Mouse (Mus musculus) forebrain, embryonic 14.5 days (tissue): ENCODE data around the gene Sash1. TPM values are rescaled to one million over a fixed set of nuclear protein-coding genes. Genes with fewer than 3 reads are reported as not detected.
A peak's percentile ranks its signal among the peaks of the same experiment; 100 is the strongest.

Experiments
- ATAC-seq: fragments of 200-750 bp; cut with Nextera tagmentation; 2 replicates; pipeline ENCODE4 v1.8.0; 2017; ENCODE audit warnings: mild to moderate bottlenecking, moderate library complexity
- DNase-seq: peaks from one replicate; pipeline ENCODE4 v3.0.0-alpha.2; 2015; ENCODE audit warnings: low spot score
- H3K27ac ChIP-seq: fragments of 300-500 bp; sonication (generic); 2 replicates; pipeline ENCODE4 v1.5.1; 2014; ENCODE audit warnings: low read depth, mild to moderate bottlenecking, control low read depth, low read length, moderate library complexity
- H3K27me3 ChIP-seq: fragments of 300-500 bp; sonication (generic); replicated peaks from 2 replicates; pipeline ENCODE4 v1.6.1; 2014; ENCODE audit warnings: low read length, control low read depth, mixed read lengths; ENCODE audit not compliant: control insufficient read depth, insufficient read depth
- H3K36me3 ChIP-seq: fragments of 300-500 bp; sonication (generic); 2 replicates; pipeline ENCODE4 v1.6.1; 2014; ENCODE audit warnings: low read length, control low read depth; ENCODE audit not compliant: control insufficient read depth, insufficient read depth
- H3K4me1 ChIP-seq: fragments of 300-500 bp; sonication (generic); 2 replicates; pipeline ENCODE4 v1.6.1; 2014; ENCODE audit warnings: antibody characterized with exemption, low read length, control low read depth; ENCODE audit not compliant: control insufficient read depth, insufficient read depth
- H3K4me2 ChIP-seq: fragments of 300-500 bp; sonication (generic); 2 replicates; pipeline ENCODE4 v1.6.1; 2014; ENCODE audit warnings: mild to moderate bottlenecking, control low read depth, low read length
- H3K4me3 ChIP-seq: fragments of 300-500 bp; sonication (generic); 2 replicates; pipeline ENCODE4 v1.5.1; 2014; ENCODE audit warnings: low read depth, low read length, control low read depth
- H3K9ac ChIP-seq: fragments of 300-500 bp; sonication (generic); 2 replicates; pipeline ENCODE4 v1.6.1; 2014; ENCODE audit warnings: mild to moderate bottlenecking, low read length, control low read depth, moderate library complexity
- H3K9me3 ChIP-seq: fragments of 300-500 bp; sonication (generic); replicated peaks from 2 replicates; pipeline ENCODE4 v1.6.1; 2016; ENCODE audit warnings: low read length, control low read depth, mixed read lengths; ENCODE audit not compliant: control insufficient read depth
- WGBS: fragments of 180-500 bp; shearing (Covaris S2); extraction: QIAGEN DNeasy Blood & Tissue Kit; methylation state at CpG from one replicate; pipeline ENCODE4 v1.1.7; 2014; 5-methylcytosine and 5-hydroxymethylcytosine counted together
- polyA plus RNA-seq: library from polyadenylated mRNA; unstranded; fragments of >200 nt; fragmentation: Nextera tagmentation; extraction: Ambion mirVana; gene quantifications from 2 replicates; pipeline ENCODE4 v1.2.1, GENCODE M21; 2014

The Sash1 gene
- polyA plus RNA-seq, 1 experiment from 2014 or later, result 1.9 TPM

GRCm38 (mm10) chr10:8847974-8848373, 37.9 kb downstream of the Sash1 start:
- Histone ChIP-seq H3K27me3 (no peaks in the 10 kb centered on the region), H3K36me3 (no peaks in the 10 kb centered on the region), H3K4me3 (no peak overlapping the region), H3K27ac (no peak overlapping the region), H3K9me3 (no peaks in the 10 kb centered on the region), H3K9ac (no peak overlapping the region), H3K4me2 (no peak overlapping the region), H3K4me1 (no peaks in the 10 kb centered on the region)
- 47% methylated on average over 4 of the region's 4 CpGs for WGBS
- DNase-seq (peak; percentile 50), ATAC-seq (peak; percentile 32; the same call in 1 of the 2 replicates)

GRCm38 (mm10) chr10:8846258-8846657, 39.6 kb downstream of the Sash1 start:
- DNase-seq (no peak), ATAC-seq (no peak)
- no peak overlapping the region for H3K4me3 ChIP-seq
- no peaks in the 10 kb centered on the region for H3K9me3 ChIP-seq
- H3K36me3 ChIP-seq, result no peaks in the 10 kb centered on the region
- H3K27me3 ChIP-seq, result no peaks in the 10 kb centered on the region
- no peak overlapping the region for H3K27ac ChIP-seq
- H3K4me2 ChIP-seq, result no peak overlapping the region
- no peak overlapping the region for H3K9ac ChIP-seq
- WGBS, result 88% methylated on average over 10 of the region's 10 CpGs
- H3K4me1 ChIP-seq, result no peaks in the 10 kb centered on the region

GRCm38 (mm10) chr10:8845230-8845770, 40.6 kb downstream of the Sash1 start:
- no peak for ATAC-seq
- Histone ChIP-seq H3K36me3 (no peaks in the 10 kb centered on the region), H3K9ac (no peak overlapping the region), H3K9me3 (no peaks in the 10 kb centered on the region), H3K4me2 (no peak overlapping the region), H3K4me1 (no peaks in the 10 kb centered on the region), H3K4me3 (no peak overlapping the region), H3K27ac (no peak overlapping the region), H3K27me3 (no peaks in the 10 kb centered on the region)
- DNase-seq, result no peak
- WGBS, result 83% methylated on average over 2 of the region's 2 CpGs

- WGBS, result 78% methylated on average over 3 of the region's 3 CpGs
- DNase-seq, result no peak
- Histone ChIP-seq H3K4me3 (no peak overlapping the region), H3K9me3 (no peaks in the 10 kb centered on the region), H3K36me3 (no peaks in the 10 kb centered on the region), H3K4me2 (no peak overlapping the region), H3K4me1 (no peaks in the 10 kb centered on the region), H3K9ac (no peak overlapping the region), H3K27ac (no peak overlapping the region), H3K27me3 (no peaks in the 10 kb centered on the region)
- ATAC-seq, result no peak
Observed at GRCm38 (mm10) chr10:8839956-8840355, 45.9 kb downstream of the Sash1 start.

- Histone ChIP-seq H3K27ac (no peak overlapping the region), H3K36me3 (no peaks in the 10 kb centered on the region), H3K4me3 (no peak overlapping the region), H3K27me3 (no peaks in the 10 kb centered on the region), H3K4me1 (no peaks in the 10 kb centered on the region), H3K9me3 (no peaks in the 10 kb centered on the region), H3K4me2 (no peak overlapping the region), H3K9ac (no peak overlapping the region)
- no peak for DNase-seq
- no peak for ATAC-seq
- WGBS, result 94% methylated on average over 17 of the region's 17 CpGs
Observed at GRCm38 (mm10) chr10:8833816-8834464, 51.9 kb downstream of the Sash1 start.

GRCm38 (mm10) chr10:8826303-8826702, 59.6 kb downstream of the Sash1 start:
- Histone ChIP-seq H3K36me3 (no peaks in the 10 kb centered on the region), H3K9ac (no peak overlapping the region), H3K4me1 (peaks cover 5% of the 10 kb centered on the region; the same call in 1 of the 2 replicates), H3K4me3 (no peak overlapping the region), H3K9me3 (no peaks in the 10 kb centered on the region), H3K27me3 (no peaks in the 10 kb centered on the region; the same call in 1 of the 2 replicates), H3K4me2 (no peak overlapping the region), H3K27ac (no peak overlapping the region)
- 9% methylated on average over 10 of the region's 10 CpGs for whole genome bisulfite sequencing
- ATAC-seq, result 0 out of 2 replicates have a peak, but pooled peaks have one; percentile 42
- peak; percentile 41 for DNase-seq

GRCm38 (mm10) chr10:8825874-8826273, 60.0 kb downstream of the Sash1 start:
- Histone ChIP-seq H3K9ac (no peak overlapping the region), H3K36me3 (no peaks in the 10 kb centered on the region), H3K4me1 (peaks cover 5% of the 10 kb centered on the region; the same call in 1 of the 2 replicates), H3K4me3 (no peak overlapping the region), H3K27me3 (no peaks in the 10 kb centered on the region; the same call in 1 of the 2 replicates), H3K9me3 (no peaks in the 10 kb centered on the region), H3K4me2 (no peak overlapping the region), H3K27ac (no peak overlapping the region)
- 19% methylated on average over 9 of the region's 9 CpGs for WGBS
- peak; percentile 61 for DNase-seq
- peak; percentile 51; the same call in 1 of the 2 replicates for ATAC-seq

- Histone ChIP-seq H3K36me3 (no peaks in the 10 kb centered on the region), H3K9ac (no peak overlapping the region), H3K27me3 (no peaks in the 10 kb centered on the region), H3K27ac (no peak overlapping the region), H3K4me2 (no peak overlapping the region), H3K4me1 (no peaks in the 10 kb centered on the region), H3K4me3 (no peak overlapping the region), H3K9me3 (no peaks in the 10 kb centered on the region)
- DNase-seq, result no peak
- WGBS, result 87% methylated on average over 5 of the region's 5 CpGs
- ATAC-seq, result no peak
Observed at GRCm38 (mm10) chr10:8818066-8818465, 67.8 kb downstream of the Sash1 start.

- no peak overlapping the region for H3K27ac ChIP-seq
- H3K9me3 ChIP-seq, result no peaks in the 10 kb centered on the region
- no peak overlapping the region for H3K4me3 ChIP-seq
- 85% methylated on average over 18 of the region's 18 CpGs for WGBS
- H3K4me2 ChIP-seq, result no peak overlapping the region
- H3K36me3 ChIP-seq, result no peaks in the 10 kb centered on the region
- no peaks in the 10 kb centered on the region for H3K27me3 ChIP-seq
- no peak for ATAC-seq
- DNase-seq, result no peak
- H3K4me1 ChIP-seq, result no peaks in the 10 kb centered on the region
- H3K9ac ChIP-seq, result no peak overlapping the region
Observed at GRCm38 (mm10) chr10:8813984-8814578, 71.8 kb downstream of the Sash1 start.
